Mouse (Mus musculus): ENCODE data around the gene Sorcs3.

The Sorcs3 gene

GRCm38 (mm10) chr19:48205929-48206814, at the start of gene Sorcs3:
Gene Sorcs3, plus strand, starts transcription at chr19:48206025.
- DNase-seq = peak; percentile 56 to 58

GRCm38 (mm10) chr19:48165341-48165740, 40.5 kb upstream of the Sorcs3 start:
- DNase-seq = no peak

- DNase-seq = no peak
Observed at GRCm38 (mm10) chr19:48167110-48167509, 38.7 kb upstream of the Sorcs3 start.

GRCm38 (mm10) chr19:48168284-48168683, 37.5 kb upstream of the Sorcs3 start:
- no peak for DNase-seq

- peak in 1 of 2 experiments; percentile 20 for DNase-seq
Observed at GRCm38 (mm10) chr19:48174717-48175116, 31.1 kb upstream of the Sorcs3 start.

- DNase-seq = peak; percentile 89 to 92
Observed at GRCm38 (mm10) chr19:48203928-48204470, 1.8 kb upstream of the Sorcs3 start.

GRCm38 (mm10) chr19:48204476-48204875, 1.3 kb upstream of the Sorcs3 start:
- DNase-seq = peak in 1 of 2 experiments; percentile 31

- DNase-seq = peak; percentile 52 to 56
Observed at GRCm38 (mm10) chr19:48204892-48205761, 698 bp upstream of the Sorcs3 start.

- no peak for DNase-seq
Observed at GRCm38 (mm10) chr19:48206861-48207730, 1.3 kb downstream of the Sorcs3 start.

- DNase-seq = peak; percentile 25 to 36
Observed at GRCm38 (mm10) chr19:48207731-48208370, 2.0 kb downstream of the Sorcs3 start.

- DNase-seq = no peak
Observed at GRCm38 (mm10) chr19:48215379-48215778, 9.6 kb downstream of the Sorcs3 start.

GRCm38 (mm10) chr19:48237786-48238372, 32.1 kb downstream of the Sorcs3 start:
- peak in 1 of 2 experiments; percentile 17 for DNase-seq

- DNase-seq = peak in 1 of 2 experiments; percentile 7
Observed at GRCm38 (mm10) chr19:48238391-48238790, 32.6 kb downstream of the Sorcs3 start.

- peak; percentile 38 to 40 for DNase-seq
Observed at GRCm38 (mm10) chr19:48240960-48241359, 35.1 kb downstream of the Sorcs3 start.

GRCm38 (mm10) chr19:48244036-48244435, 38.2 kb downstream of the Sorcs3 start:
- DNase-seq = no peak

GRCm38 (mm10) chr19:48259223-48259622, 53.4 kb downstream of the Sorcs3 start:
- no peak for DNase-seq

- DNase-seq = peak; percentile 79 to 82
Observed at GRCm38 (mm10) chr19:48260671-48261070, 54.8 kb downstream of the Sorcs3 start.

- DNase-seq = no peak
Observed at GRCm38 (mm10) chr19:48263750-48264149, 57.9 kb downstream of the Sorcs3 start.

GRCm38 (mm10) chr19:48280273-48280672, 74.4 kb downstream of the Sorcs3 start:
- peak; percentile 16 to 34 for DNase-seq

- DNase-seq = no peak
Observed at GRCm38 (mm10) chr19:48282250-48282649, 76.4 kb downstream of the Sorcs3 start.

- peak in 1 of 2 experiments; percentile 16 for DNase-seq
Observed at GRCm38 (mm10) chr19:48283217-48283616, 77.4 kb downstream of the Sorcs3 start.

Data from cerebellum, postnatal 10 days (tissue).